Mouse (Mus musculus) mesoderm, embryonic 11.5 days (tissue): ENCODE measurements around the gene 5730480H06Rik.

Source experiments
- DNase-seq: peaks from one replicate; pipeline ENCODE4 v3.0.0-alpha.2; 2012; ENCODE audit warnings: low read depth, low spot score

Gene 5730480H06Rik

DNA sequence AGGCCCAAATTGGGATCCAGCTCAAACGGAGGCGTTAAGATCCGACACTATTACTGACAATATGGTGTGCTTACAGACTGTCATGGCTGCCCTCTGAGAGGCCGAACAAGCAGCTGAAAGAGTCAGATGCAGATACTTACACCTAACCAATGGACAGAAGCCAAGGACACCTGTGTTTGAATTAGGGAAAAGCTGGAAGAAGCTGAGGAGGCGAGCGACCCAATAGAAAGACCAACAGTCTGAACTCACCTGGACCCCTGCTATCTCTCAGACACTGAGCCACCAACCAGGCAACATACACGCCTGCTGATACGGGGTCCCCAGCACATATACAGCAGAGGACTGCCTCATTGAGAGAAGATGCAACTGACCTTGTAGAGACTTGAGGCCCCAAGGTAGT is at the start of gene 5730480H06Rik:
TSS of gene 5730480H06Rik (plus strand) at position 301 of the 400 bp plus-strand sequence.
- DNase-seq = no peak

- no peak for DNase-seq
These were observed 26.6 kb upstream of the 5730480H06Rik start for GRCm38 (mm10) chr5:48301186-48301585.

GRCm38 (mm10) chr5:48315057-48315602 is 12.6 kb upstream of the 5730480H06Rik start:
- DNase-seq = no peak

GRCm38 (mm10) chr5:48320597-48320996 is 7.2 kb upstream of the 5730480H06Rik start:
- DNase-seq = no peak

- no peak for DNase-seq
These were observed 1.5 kb upstream of the 5730480H06Rik start for GRCm38 (mm10) chr5:48326221-48326620.

DNA sequence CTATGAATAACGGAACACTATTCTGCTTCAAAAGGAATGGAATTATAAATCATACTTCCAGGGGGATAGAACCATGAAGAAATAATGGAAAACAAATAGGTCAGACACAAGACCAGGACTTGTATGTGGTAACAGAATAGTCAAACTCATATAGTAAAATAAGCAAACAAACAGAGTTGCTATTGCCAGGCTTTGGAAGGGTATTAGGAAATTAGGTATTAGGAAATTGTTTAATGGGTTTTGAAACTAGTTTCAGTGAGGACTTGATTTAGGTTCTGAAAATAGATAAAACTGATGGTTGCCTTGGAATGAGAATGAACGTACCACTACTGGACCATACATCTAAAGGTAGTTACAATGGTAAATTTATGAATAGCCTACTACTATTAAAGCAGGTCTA is 2.0 kb downstream of the 5730480H06Rik start:
- no peak for DNase-seq

- no peak for DNase-seq
These were observed 3.1 kb downstream of the 5730480H06Rik start for GRCm38 (mm10) chr5:48330817-48331216.

GRCm38 (mm10) chr5:48331441-48331840 is 3.7 kb downstream of the 5730480H06Rik start:
- DNase-seq = peak; percentile 45

DNA sequence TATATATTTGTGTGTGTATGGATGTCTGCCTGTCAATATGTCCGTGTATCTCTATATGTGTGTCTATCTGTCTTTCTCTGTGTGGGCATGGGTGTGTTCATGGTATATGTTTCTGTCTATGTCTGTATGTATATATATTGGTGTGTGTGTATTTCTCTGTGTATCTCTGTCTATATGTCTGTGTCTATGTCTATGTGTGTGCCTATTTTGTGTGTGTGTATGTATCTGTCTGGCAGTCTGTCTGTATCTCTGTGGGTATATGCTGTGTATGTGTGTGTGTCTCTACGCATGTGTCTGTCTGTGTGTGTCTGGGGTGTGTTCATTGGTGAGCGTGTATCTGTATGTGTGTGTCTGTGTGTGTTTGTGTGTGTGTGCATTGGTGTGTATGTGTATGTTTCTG is 5.7 kb downstream of the 5730480H06Rik start:
- no peak for DNase-seq

DNA sequence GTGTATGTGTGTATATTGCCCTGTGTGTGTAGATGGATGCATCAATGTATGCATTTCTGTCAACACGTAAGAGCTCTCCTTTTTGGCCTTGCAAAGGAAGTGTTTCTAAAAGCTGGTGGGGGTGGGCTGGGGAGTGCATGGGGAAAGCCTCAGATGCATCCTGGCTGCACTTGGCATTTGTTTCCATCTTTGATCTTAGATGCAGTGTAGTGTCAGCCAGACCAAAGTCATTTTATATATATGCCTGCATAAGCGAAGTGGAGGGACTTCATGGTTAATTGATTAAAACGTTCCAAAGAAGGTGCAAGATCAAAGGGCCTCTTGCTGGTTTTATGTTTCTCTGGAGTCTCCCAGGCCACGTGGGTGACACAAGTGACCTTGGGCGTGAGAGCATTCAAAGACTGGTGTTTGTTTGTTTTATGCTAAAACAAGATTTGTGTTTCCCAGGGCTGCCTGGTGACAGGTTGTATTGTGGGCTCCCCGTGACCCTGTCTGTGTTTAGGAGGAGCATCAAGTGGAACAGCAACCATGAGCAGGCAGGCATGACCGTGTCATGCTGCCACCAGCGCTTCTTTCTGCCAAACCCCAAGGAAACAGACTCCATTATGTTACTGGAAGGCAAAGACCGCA is 6.2 kb downstream of the 5730480H06Rik start:
- DNase-seq = peak; percentile 65

GRCm38 (mm10) chr5:48340808-48341433 is 13.2 kb downstream of the 5730480H06Rik start:
- DNase-seq = no peak

GRCm38 (mm10) chr5:48345095-48345982 is 17.6 kb downstream of the 5730480H06Rik start:
- DNase-seq = peak; percentile 55

GRCm38 (mm10) chr5:48345983-48346648 is 18.4 kb downstream of the 5730480H06Rik start:
- no peak for DNase-seq

DNA sequence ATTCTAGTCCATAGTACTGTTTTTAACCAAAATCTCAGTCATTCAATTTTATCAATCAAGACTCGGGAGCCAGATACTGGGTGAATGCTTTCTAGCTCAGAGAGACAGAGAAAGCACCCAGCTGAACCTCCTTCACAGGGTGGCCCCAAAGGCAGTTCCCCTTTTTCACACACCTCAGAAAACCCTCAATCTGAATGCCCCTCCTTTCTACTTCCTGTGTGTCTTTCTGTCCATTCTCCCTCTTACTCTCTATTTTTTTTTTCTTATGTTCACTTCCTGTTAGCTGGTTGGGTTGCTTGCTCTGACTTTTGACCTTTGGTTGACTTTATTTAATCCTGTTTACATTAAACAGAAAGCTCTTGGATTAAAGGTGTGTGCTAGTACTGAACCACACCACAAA is 21.6 kb downstream of the 5730480H06Rik start:
- no peak for DNase-seq

- peak; percentile 95 for DNase-seq
These were observed 44.4 kb downstream of the 5730480H06Rik start for GRCm38 (mm10) chr5:48371890-48372766.

- peak; percentile 79 for DNase-seq
These were observed 74.7 kb downstream of the 5730480H06Rik start for GRCm38 (mm10) chr5:48402497-48402896.

DNA sequence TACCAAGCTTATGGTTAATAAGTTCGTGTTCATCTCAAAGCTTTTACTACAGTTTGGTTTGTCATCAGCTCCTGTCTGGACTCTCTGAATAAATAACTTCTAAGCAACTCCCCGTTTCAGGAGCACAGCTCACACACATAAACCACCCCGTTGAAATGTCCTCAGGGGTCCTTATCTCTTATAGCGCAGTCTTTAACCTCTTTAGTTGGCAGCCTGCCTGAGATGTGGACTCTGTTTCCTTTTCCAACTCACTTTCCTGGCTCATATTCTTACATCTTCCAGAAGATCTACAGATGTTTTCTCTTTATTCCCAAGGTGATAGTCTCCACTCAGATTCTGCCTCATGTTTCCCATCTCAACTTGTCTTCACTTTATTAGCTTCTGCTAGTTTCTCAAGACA is 80.5 kb downstream of the 5730480H06Rik start:
- no peak for DNase-seq

- DNase-seq = no peak
These were observed 82.6 kb downstream of the 5730480H06Rik start for GRCm38 (mm10) chr5:48410348-48410747.

DNA sequence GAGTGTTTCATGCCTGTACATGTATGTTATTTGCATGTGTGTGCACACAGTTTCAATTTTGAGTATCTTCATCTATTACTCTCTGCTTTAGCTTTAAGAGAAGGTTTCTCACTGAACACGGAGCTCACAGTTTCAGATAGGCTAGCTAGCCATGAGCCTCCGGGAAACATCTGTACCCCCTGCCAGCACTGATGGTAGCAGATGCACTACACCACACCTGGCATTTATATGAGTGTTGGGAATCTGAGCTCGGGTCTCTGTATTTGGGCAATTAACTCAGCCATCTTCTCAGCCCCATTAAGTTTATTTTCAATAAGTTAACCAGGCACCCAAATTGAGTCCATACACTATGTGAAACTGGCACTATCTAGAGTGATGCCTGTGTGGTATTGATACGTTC is 83.7 kb downstream of the 5730480H06Rik start:
- no peak for DNase-seq

- DNase-seq = no peak
These were observed 84.5 kb downstream of the 5730480H06Rik start for GRCm38 (mm10) chr5:48412261-48412660.

DNA sequence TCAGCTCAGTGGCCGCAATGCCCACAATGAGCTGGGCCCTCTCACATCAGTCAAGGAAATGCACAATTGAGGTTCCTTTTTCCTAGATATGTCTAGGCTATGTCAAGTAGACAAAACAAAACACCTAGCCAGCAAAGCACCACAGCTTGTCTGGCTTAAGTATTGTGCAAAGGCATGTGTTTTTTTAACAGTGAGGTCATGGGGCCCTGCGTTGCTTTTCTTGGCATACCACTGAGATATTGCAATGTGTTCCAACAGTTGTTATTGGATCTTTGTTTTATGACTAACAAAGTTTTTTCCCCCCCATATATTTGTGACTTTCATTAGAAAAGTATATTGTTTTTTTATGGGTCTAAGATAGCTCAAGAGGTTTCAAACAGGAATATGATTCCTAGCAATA is 92.0 kb downstream of the 5730480H06Rik start:
- no peak for DNase-seq
